Mouse (Mus musculus): ENCODE data around the gene Krtap31-2. TPM values are rescaled to one million over a fixed set of nuclear protein-coding genes. Genes with fewer than 3 reads are reported as not detected.

Gene Krtap31-2
- polyA plus RNA-seq (2012; ENCODE audit: low replicate concordance) = not detected in 2 replicates

DNA sequence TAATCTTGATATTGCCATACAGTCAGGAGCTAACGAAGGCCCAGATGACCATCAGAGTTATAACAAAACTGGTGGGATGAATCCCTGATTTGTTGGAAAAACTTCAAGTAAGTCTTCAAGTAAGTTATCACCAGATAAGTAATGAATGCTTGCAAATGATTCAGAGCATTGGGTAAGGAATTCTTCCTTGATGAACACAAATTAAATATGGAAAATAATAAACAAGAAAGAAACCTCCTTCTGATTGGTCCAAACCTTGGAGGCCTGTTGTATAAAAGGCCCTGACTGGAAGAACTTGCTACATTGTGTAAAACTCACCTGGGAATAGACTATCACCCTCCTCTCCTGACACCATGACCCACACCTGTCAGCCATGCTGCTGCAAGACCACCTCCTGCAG is at the start of gene Krtap31-2:
Gene Krtap31-2 (plus strand): TSS at position 301 of the 400 bp plus-strand sequence.

DNA sequence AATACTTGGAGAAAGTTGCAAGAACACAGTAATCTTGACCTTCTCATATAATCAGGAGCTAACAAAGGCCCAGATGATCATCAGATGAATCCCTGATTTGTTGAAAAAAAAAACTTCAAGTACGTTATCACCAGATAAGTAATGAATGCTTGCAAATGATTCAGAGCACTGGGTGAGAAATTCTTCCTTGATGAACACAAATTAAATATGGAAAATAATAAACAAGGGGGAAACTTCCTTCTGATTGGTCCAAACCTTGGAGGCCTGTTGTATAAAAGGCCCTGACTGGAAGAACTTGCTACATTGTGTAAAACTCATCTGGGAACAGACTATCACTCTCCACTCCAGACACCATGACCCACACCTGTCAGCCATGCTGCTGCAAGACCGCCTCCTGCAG is 28.5 kb upstream of the Krtap31-2 start, which contains the start of gene Krtap31-1:
Gene Krtap31-1 (plus strand): TSS at position 301 of the 400 bp plus-strand sequence.

DNA sequence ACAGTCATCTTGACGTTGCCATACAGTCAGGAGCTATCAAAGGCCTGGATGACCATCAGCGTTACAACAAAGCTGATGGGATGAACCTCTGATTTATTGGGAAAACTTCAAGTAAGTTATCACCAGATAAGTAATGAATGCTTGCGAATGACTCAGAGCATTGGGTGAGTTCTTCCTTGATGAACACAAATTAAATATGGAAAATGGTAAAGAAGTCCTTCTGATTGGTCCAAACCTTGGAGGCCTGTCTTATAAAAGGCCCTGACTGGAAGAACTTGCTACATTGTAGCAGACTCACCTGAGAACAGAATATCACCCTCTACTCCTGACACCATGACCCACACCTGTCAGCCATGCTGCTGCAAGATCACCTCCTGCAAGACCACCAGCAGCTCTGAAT is 21.6 kb upstream of the Krtap31-2 start, which contains the start of gene Gm11565:
Gene Gm11565 (plus strand): TSS at position 301 of the 400 bp plus-strand sequence.

DNA sequence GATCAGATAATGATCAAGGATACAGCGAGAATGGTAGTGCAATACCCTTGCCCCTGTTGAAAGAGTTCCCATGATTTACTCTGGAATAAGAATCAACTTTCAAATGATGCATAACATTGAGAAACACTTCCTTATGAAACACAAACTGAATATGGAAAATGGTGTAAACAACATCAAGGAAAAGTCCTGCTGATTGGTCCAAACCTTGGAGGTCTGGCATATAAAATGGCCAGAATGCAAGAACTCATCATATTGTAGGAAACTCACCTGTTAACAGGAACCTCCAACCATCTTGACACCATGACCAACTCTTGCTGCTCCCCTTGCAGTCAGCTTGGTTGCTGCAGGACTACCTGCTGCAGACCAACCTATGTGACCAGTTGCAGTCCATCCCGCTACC is 12.1 kb downstream of the Krtap31-2 start, which contains the start of gene Krtap9-5:
Gene Krtap9-5 (plus strand): TSS at position 301 of the 400 bp plus-strand sequence.

DNA sequence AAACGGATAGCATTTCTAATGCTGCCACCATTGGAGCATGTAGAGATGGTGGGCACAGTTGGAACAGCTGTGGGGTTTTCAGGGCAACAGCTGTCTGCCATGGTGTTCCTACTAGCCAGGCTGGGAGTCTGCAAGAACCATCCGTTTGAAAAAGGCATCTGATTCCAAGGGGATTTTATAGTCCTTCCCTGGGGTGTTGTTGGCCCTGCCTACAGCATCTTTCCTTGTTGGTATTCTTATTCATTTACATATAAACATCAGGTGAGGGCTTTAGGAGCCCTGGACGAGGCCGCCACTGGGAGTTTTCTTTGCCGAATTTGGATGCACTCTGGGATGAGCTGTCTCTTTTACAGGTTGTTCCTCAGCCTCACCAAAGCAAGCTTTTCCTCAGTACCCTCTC is 42.9 kb downstream of the Krtap31-2 start, which contains the start of gene Krtap29-1:
Gene Krtap29-1 (minus strand): TSS at position 101 of the 400 bp plus-strand sequence.

DNA sequence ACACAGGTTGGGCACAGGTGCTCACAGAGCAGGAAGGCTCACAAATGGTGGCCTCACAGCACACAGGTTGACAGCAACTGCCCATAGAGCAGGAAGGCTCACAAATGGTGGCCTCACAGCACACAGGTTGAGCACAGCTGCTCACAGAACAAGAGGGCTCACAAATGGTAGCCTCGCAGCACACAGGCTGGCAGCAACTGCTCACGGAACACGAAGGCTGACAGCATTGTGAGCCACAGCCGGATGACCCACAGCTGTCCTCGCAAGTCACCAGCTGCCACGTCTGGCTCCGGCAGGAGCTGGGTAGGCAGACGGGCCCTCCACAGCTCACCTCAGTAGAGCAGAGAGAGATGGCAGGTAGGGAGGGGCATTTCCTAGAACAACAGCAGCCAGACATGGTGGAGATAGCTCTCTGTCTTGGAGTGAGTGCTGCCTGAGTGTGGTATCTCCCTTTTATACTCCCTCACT is 50.1 kb downstream of the Krtap31-2 start, which contains the start of gene Krtap16-1:
Gene Krtap16-1 (minus strand): TSS at position 418 of the 468 bp plus-strand sequence.

Other genes starting within 250 kb of the Krtap31-2 start
- not detected in 2 replicates for gene Gm14190, start 245.6 kb upstream of the Krtap31-2 start, polyA plus RNA-seq (2012; ENCODE audit: low replicate concordance)
- gene Gm14180, start 202.0 kb upstream of the Krtap31-2 start, polyA plus RNA-seq (2012; ENCODE audit: low replicate concordance) = not detected in 2 replicates
- gene Gm11595, start 163.4 kb upstream of the Krtap31-2 start, polyA plus RNA-seq (2012; ENCODE audit: low replicate concordance) = not detected in 2 replicates
- gene Krtap4-8, start 155.6 kb upstream of the Krtap31-2 start, polyA plus RNA-seq (2012; ENCODE audit: low replicate concordance) = not detected in 2 replicates
- not detected in 2 replicates for gene Krtap4-9, start 151.1 kb upstream of the Krtap31-2 start, polyA plus RNA-seq (2012; ENCODE audit: low replicate concordance)
- not detected in 2 replicates for gene Gm11596, start 142.8 kb upstream of the Krtap31-2 start, polyA plus RNA-seq (2012; ENCODE audit: low replicate concordance)
- not detected in 2 replicates for gene Gm11569, start 137.4 kb upstream of the Krtap31-2 start, polyA plus RNA-seq (2012; ENCODE audit: low replicate concordance)
- not detected in 2 replicates for gene Gm11554, start 131.8 kb upstream of the Krtap31-2 start, polyA plus RNA-seq (2012; ENCODE audit: low replicate concordance)
- gene Krtap4-13, start 126.4 kb upstream of the Krtap31-2 start, polyA plus RNA-seq (2012; ENCODE audit: low replicate concordance) = not detected in 2 replicates
- not detected in 2 replicates for gene Gm11564, start 120.6 kb upstream of the Krtap31-2 start, polyA plus RNA-seq (2012; ENCODE audit: low replicate concordance)
- not detected in 2 replicates for gene 2300003K06Rik, start 98.2 kb upstream of the Krtap31-2 start, polyA plus RNA-seq (2012; ENCODE audit: low replicate concordance)
- not detected in 2 replicates for gene Krtap4-16, start 84.7 kb upstream of the Krtap31-2 start, polyA plus RNA-seq (2012; ENCODE audit: low replicate concordance)
- gene Gm11568, start 78.4 kb upstream of the Krtap31-2 start, polyA plus RNA-seq (2012; ENCODE audit: low replicate concordance) = not detected in 2 replicates
- gene Gm11559, start 71.8 kb upstream of the Krtap31-2 start, polyA plus RNA-seq (2012; ENCODE audit: low replicate concordance) = not detected in 2 replicates
- not detected in 2 replicates for gene Krtap9-1, start 62.9 kb upstream of the Krtap31-2 start, polyA plus RNA-seq (2012; ENCODE audit: low replicate concordance)
- not detected in 2 replicates for gene Gm11567, start 57.1 kb upstream of the Krtap31-2 start, polyA plus RNA-seq (2012; ENCODE audit: low replicate concordance)
- gene Krtap31-1, start 28.4 kb upstream of the Krtap31-2 start, polyA plus RNA-seq (2012; ENCODE audit: low replicate concordance) = not detected in 2 replicates
- not detected in 2 replicates for gene Gm11565, start 21.5 kb upstream of the Krtap31-2 start, polyA plus RNA-seq (2012; ENCODE audit: low replicate concordance)
- not detected in 2 replicates for gene Krtap9-5, start 12.2 kb downstream of the Krtap31-2 start, polyA plus RNA-seq (2012; ENCODE audit: low replicate concordance)
- not detected in 2 replicates for gene Krtap29-1, start 42.8 kb downstream of the Krtap31-2 start, polyA plus RNA-seq (2012; ENCODE audit: low replicate concordance)
- not detected in 2 replicates for gene Krtap16-1, start 50.3 kb downstream of the Krtap31-2 start, polyA plus RNA-seq (2012; ENCODE audit: low replicate concordance)
- not detected in 2 replicates for gene Krtap17-1, start 57.7 kb downstream of the Krtap31-2 start, polyA plus RNA-seq (2012; ENCODE audit: low replicate concordance)
- not detected in 2 replicates for gene Krt33a, start 79.9 kb downstream of the Krtap31-2 start, polyA plus RNA-seq (2012; ENCODE audit: low replicate concordance)
- gene Krt33b, start 93.6 kb downstream of the Krtap31-2 start, polyA plus RNA-seq (2012; ENCODE audit: low replicate concordance) = not detected in 2 replicates
- not detected in 2 replicates for gene Krt34, start 105.3 kb downstream of the Krtap31-2 start, polyA plus RNA-seq (2012; ENCODE audit: low replicate concordance)
- not detected in 2 replicates for gene Krt31, start 114.3 kb downstream of the Krtap31-2 start, polyA plus RNA-seq (2012; ENCODE audit: low replicate concordance)
- gene Krt32, start 151.9 kb downstream of the Krtap31-2 start, polyA plus RNA-seq (2012; ENCODE audit: low replicate concordance) = not detected in 2 replicates
- 0.13 TPM in 1 of 2 replicates, not detected in the other for gene Krt35, start 159.9 kb downstream of the Krtap31-2 start, polyA plus RNA-seq (2012; ENCODE audit: low replicate concordance)
- not detected in 2 replicates for gene Krt36, start 169.3 kb downstream of the Krtap31-2 start, polyA plus RNA-seq (2012; ENCODE audit: low replicate concordance)
- 0.33 TPM in 1 of 2 replicates, not detected in the other for gene Krt13, start 185.3 kb downstream of the Krtap31-2 start, polyA plus RNA-seq (2012; ENCODE audit: low replicate concordance)
- gene Krt15, start 199.6 kb downstream of the Krtap31-2 start, polyA plus RNA-seq (2012; ENCODE audit: low replicate concordance) = not detected in 2 replicates
- 0.12 and 0.14 TPM in 2 replicates for gene Krt19, start 212.4 kb downstream of the Krtap31-2 start, polyA plus RNA-seq (2012; ENCODE audit: low replicate concordance)

Data from hematopoietic multipotent progenitor cell, adult 10-12 weeks (in vitro differentiated cells).